Mouse (Mus musculus) WW6 (cell line): ENCODE measurements around the gene Them7.
A peak's percentile ranks its signal among the peaks of the same experiment; 100 is the strongest.

Experiments
- DNase-seq: peaks from one replicate; pipeline ENCODE4 v3.0.0-alpha.2; 2013; ENCODE audit warnings: low read depth, low spot score

Them7 gene

DNA sequence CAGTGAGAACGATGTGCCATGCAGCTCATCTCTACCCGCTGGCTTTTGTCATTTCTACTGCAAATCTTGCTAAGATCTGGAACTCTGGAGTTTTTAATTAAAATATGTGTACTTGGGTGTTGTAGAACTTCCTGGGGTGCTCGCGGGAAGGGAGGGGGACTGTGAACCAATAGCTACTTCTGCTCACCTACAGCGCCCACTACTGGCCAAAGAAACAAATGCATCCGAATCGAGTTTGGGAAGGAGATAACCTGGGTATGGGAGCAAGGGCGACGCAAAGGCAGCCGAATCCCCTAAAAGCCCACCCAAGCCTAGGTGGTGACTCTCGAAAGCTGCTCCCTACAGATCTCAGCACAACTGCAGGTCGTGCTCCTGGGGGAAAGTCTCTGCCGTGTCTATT, 87.3 kb downstream of the Them7 start:
- peak; percentile 46 for DNase-seq

DNA sequence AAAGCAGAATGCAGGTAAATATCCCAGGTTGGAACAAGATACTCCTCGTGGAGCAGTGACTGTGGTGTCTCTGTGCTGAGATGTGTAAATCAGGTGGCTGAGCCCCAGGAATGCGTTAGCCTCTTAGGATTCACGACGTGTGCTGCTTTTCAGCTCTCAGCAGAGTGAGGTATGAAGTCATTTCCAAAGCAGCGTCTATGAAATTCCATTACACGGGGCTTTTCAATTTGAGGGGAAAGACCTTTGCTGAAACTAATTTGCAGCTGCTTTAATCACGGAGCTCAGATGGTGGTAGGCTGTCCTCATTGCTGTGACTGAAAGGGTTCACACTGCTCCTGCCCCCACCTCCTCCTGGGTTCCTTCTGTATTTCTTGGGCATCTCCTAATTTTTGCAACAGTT, 87.9 kb downstream of the Them7 start:
- DNase-seq: no peak

- DNase-seq: no peak
Observed at GRCm38 (mm10) chr2:105313077-105313476, 89.0 kb downstream of the Them7 start.

- no peak for DNase-seq
Observed at GRCm38 (mm10) chr2:105317556-105318184, 93.5 kb downstream of the Them7 start.

GRCm38 (mm10) chr2:105326067-105326466, 101.9 kb downstream of the Them7 start:
- no peak for DNase-seq

DNA sequence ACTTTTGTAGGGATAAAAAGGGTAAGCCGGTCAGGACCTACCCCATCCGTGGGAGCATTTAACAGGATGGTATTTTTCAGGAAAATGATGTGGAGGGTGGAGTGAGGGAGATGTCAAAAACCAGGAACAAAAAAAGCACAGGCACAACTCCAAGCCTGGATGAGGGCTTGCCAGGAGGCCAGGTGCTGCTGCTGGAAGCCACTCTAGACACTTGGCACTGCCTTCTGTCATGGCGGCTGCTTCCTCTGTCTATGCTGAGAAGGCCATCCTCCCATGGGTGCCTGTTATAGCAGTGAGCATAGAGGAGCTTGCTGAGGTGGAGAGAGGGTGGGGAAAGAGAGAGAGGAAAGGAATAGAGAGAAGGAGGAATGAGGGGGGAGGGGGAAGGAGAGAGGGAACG, 105.9 kb downstream of the Them7 start:
- DNase-seq: no peak

DNA sequence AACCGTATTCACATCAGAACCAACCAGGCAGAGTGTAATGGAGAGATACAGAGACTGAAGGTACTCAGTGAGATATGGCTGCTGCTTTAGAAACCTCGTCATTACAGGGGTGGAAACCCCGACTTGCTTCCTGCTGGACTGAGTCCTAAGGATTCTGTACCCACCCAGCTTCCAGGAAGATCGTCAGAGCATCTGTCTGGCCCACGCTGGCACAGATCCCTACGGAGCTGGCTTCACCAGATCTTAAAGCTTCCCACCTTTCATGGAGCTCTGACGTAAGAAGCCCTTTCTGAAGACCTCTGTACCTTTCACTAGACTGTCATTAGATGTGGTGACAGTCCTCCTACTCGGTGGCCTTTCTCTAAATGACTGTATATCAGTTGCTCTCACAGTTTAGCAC, 109.0 kb downstream of the Them7 start:
- DNase-seq: no peak

- peak; percentile 31 for DNase-seq
Observed at GRCm38 (mm10) chr2:105333976-105334713, 110.0 kb downstream of the Them7 start.

GRCm38 (mm10) chr2:105335661-105336060, 111.5 kb downstream of the Them7 start:
- no peak for DNase-seq

- no peak for DNase-seq
Observed at GRCm38 (mm10) chr2:105336314-105337027, 112.4 kb downstream of the Them7 start.

DNA sequence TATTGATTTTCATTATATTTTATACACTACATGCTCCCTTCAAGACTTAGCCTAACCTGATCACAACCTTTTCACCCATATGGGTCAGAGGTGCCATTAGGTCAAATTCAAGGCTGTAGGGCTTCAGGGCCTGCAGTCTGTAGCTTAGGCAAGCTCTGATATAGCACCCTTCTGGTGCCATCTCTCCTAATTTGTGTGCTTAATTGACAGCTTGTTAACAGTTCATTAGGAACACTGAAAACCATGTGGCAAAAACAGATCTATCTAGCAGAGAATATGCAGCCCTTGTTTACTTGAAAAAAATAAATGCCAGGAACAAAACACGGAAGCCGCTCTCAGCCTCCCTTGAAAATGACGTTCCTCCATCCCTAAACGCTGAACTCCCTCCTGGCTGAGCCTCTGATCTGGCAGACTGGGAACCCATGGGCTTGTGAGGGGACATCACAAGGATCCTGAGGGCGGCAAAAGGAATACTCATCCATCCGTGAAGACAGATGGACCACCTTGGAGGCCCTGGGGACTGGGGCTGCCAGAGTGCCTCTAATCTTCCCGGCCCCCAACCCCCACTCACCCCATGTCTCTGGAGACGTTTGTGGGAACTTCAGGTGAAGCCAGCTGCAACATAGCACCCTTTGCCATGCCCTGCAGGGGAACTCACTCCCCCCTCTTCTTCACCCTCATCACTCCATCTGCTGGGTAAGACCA, 113.2 kb downstream of the Them7 start:
- no peak for DNase-seq

DNA sequence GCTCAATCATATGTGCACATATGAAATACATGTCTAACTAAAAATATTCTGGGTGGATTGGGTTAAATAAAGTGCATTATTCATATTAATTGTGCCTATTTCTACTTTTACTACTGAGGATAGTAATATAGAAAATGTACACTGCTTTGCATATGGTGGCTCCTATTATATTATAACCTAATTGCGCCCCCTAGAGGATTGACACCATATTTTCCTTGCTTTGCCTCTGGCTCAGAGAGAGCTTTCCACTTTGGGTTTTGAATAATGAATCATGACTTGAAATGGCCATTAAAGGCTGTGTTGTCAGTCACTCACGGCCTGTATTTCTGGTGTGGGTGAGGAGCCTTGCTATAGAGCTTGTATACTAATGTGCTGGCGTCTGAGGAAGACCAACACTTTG, 115.9 kb downstream of the Them7 start:
- no peak for DNase-seq

- no peak for DNase-seq
Observed at GRCm38 (mm10) chr2:105348886-105349285, 124.8 kb downstream of the Them7 start.

GRCm38 (mm10) chr2:105356791-105357190, 132.7 kb downstream of the Them7 start:
- no peak for DNase-seq

GRCm38 (mm10) chr2:105358040-105358439, 133.9 kb downstream of the Them7 start:
- DNase-seq: no peak

DNA sequence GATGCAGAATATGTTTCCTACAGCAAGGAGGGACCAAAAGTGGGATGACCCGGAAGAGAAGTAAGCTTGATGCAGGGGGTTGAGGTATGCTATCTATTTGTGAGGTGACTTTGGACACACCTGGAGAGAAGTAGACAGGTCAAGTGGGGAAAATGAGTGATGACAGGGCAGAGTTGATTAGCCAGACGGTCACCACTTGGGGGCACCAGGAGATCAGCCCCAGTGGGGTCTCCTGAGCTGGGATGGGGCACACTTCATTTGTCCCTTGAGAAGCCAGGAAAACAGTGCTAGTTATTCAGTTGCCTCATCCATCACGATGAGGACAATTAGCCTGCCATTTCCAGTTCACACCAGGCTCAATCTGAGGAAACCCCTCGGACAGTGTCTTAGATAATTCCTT, 143.5 kb downstream of the Them7 start:
- DNase-seq: no peak

- DNase-seq: no peak
Observed at GRCm38 (mm10) chr2:105370240-105370639, 146.1 kb downstream of the Them7 start.

DNA sequence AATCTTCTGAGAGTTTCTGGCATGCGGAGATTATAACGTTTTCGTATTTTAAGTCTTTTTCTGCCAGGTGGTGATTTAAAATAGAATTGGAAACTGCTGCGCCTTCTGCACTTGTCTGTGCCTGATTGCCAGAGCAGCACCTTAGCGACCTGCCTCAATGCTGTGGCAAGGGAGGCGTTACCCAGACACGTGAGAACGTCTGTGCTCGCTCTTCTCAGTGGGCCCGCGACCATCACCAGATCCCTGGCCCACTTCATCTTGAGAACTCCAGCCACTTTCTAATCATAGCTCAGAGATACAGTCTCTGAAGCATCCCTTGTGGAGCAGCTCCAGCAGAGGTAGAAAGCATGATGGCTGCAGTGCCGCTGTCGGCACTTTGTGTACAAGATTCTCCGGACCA, 146.6 kb downstream of the Them7 start:
- DNase-seq: no peak

- no peak for DNase-seq
Observed at GRCm38 (mm10) chr2:105372156-105372555, 148.0 kb downstream of the Them7 start.

DNA sequence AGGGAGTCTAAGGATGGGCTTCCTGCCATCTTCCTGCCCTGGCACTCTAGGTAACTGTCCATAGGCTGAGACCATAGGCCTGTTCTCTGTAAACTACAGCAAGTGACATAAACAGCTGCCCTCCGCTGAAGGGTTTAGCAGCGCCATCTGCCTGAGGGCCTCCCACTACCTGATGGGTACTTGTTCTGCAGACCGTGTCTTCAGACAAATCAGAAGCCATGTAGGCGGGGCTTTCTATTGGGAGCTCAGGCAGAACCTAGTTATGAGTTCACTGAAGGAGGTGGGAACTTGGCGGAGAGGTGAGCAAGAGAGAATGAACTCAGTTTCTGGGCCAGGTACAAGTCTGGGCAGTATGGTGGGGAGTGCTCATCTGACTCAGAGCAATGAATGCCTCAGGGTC, 148.6 kb downstream of the Them7 start:
- no peak for DNase-seq

DNA sequence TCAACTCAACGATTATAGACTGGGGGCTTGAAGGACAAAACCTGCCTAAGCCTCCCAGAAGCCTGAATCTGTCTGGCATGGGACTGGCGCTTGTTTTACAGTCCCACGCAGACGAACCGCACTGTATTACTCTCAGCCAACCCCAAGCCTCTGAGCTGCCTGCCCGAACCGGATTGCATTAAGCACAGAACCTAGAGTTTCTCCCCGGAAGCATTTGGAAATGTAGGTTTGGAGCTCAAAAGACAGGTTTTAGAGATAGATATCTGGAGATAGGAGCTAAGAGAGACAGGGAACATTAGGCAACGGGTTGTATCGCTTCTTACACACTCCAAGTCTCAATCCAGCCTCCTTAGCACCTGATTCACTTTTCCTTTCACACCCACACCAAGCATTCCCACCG, 149.5 kb downstream of the Them7 start:
- no peak for DNase-seq

DNA sequence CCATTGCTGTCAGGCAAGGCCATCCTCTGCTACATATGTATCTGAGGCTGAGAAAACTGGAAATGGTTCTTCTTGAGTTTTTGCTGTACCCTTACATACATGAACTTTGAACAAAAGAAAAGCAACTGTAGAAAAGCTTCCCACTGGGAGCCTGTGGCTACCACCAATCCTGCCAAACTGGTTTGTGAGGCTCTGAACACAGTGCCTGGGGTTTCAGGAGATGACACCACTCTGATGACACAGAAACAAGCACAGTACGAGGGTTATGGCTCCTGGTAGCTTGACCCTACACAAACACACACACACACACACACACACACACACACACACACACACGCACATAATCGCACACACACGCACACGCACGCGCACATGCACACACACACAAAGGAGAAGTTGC, 151.1 kb downstream of the Them7 start:
- no peak for DNase-seq
